Mouse (Mus musculus) Patski (cell line): ENCODE data around the gene Serpinb8. TPM values are rescaled to one million over a fixed set of nuclear protein-coding genes. Genes with fewer than 3 reads are reported as not detected.

Experiments
- ATAC-seq: fragments of 100-300 bp; one replicate; pipeline ENCODE4 v1.8.0; 2021
- CTCF ChIA-PET: fragments of 350-600 bp; sonication (Branson Sonifier 250); formaldehyde crosslinking; loops from one replicate; lab custom pipeline; 2022; ENCODE audit warnings: inconsistent platforms; lab: Charles Lee
- POLR2A ChIA-PET: fragments of 350-600 bp; sonication (Branson Sonifier 250); formaldehyde crosslinking; loops from one replicate; lab custom pipeline; 2022; ENCODE audit warnings: antibody characterized with exemption, inconsistent platforms; lab: Charles Lee
- DNase-seq: peaks from one replicate; pipeline ENCODE4 v3.0.0-alpha.2; 2011; ENCODE audit warnings: low read depth, low spot score
- H3K27me3 ChIP-seq: fragments of 371-371 bp; one replicate; pipeline ENCODE4 v1.5.1; 2021
- CTCF ChIP-seq: fragments of 100-300 bp; IDR thresholded peaks from one replicate; pipeline ENCODE4 v1.5.1; 2021
- in situ Hi-C: fragments of 300-500 bp; cut with MboI; formaldehyde crosslinking; loops from 3 replicates; pipeline ENCODE4 v1.11.1; 2018; ENCODE audit warnings: low pct_unique_long_range_greater_than_20kb, mixed read lengths
- polyA plus RNA-seq: library from polyadenylated mRNA; unstranded; gene quantifications from one replicate; pipeline ENCODE4 v1.2.3, GENCODE M21; 2021

Gene Serpinb8
- polyA plus RNA-seq, 1 experiment from 2014 or later, result 37.6 TPM

DNA sequence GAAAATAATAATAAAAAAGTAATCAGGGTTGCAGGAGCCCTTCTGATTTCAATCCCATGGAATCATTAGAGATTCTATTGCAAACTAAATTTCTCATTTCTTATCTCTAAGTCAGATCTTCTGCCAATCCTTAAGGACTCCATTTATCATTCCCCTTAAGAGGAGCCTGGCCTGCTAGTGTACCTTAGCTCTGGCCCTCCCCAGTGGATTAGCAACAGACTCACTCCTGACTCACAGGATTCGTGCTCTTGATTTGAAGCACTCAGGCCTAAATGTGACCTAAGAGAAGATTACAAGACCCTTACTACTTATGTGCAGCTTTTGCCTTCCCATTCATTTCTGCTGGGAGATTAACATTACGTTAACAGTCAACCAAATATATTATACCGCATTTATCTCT is 48.7 kb downstream of the Serpinb8 start:
- ChIA-PET CTCF (interaction anchor here (1.7 kb wide), 1 partner anchor 208 kb away, joined by 3 read pairs; no protein-coding TSS in a partner anchor), POLR2A (no interaction called here)
- in situ Hi-C loops, result loop anchor here (5.0 kb wide), 1 partner anchor 1189 kb away; no protein-coding TSS in a partner anchor
- TF ChIP-seq CTCF, result no peak
- no peak for DNase-seq
- ATAC-seq, result peak; percentile 92
- no peaks in the 10 kb centered on the region for H3K27me3 ChIP-seq

DNA sequence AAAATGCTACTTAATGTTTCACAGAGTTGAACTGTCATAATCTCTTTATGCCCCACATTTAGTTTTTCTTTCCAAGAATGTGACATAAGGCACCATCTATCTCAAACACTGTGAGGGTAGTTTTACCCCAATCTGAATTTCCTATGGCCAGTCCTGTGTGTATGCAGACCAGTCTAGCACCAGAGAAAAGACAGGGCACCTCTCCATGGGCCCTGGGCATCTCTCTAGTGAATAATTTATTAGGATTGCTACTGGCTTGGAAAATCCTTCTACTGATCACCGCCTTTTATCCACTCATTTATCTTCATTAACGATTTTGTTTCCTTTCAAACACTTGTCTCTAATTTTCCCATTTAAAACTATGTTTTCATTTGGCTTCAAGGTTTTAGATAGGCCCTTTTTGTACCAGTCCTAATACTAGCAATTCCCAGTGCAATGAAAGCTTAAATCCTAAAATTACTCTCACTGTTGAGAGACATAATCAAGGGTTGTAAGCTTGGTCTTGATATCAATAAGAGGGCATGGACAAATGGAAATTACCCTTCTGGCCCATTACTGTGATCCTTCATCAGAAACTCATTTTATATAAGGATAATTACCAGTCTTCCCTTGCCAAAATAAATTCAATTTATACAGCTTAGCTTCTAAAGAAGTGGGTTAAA is 52.8 kb downstream of the Serpinb8 start:
- ChIA-PET CTCF (interaction anchor here (1.3 kb wide), 1 partner anchor 721 kb away, joined by 4 read pairs; no protein-coding TSS in a partner anchor), POLR2A (no interaction called here)
- in situ Hi-C loops, result loop anchor here (5.0 kb wide), 1 partner anchor 725 kb away; no protein-coding TSS in a partner anchor
- no peaks in the 10 kb centered on the region for H3K27me3 ChIP-seq
- DNase-seq (no peak), ATAC-seq (no peak)
- TF ChIP-seq CTCF, result no peak

DNA sequence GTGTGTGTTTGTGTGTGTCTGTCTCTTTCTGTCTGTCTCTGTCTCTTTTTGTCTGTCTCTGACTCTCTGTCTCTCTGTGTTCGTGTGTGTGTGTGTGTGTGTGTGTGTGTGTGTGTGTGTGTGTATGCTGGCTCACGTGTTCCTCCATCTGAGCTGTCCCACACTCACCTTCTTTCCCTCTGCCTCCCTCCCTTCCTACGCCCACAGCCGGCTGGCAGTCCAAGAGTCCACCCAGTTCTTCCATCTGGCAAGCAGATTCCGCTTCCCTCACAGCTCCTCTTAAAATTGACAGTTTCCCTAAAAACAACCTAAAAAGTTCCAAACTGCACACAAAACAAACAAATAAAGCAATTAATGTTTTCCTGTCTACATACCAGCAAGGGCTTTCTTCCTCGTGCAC is 55.3 kb downstream of the Serpinb8 start:
- ATAC-seq (no peak), DNase-seq (no peak)
- ChIA-PET CTCF (interaction anchor here (1.4 kb wide), 1 partner anchor 11 kb away, joined by 3 read pairs; no protein-coding TSS in a partner anchor), POLR2A (no interaction called here)
- no peaks in the 10 kb centered on the region for H3K27me3 ChIP-seq
- no peak for TF ChIP-seq CTCF
- in situ Hi-C loops, result no loop called here

DNA sequence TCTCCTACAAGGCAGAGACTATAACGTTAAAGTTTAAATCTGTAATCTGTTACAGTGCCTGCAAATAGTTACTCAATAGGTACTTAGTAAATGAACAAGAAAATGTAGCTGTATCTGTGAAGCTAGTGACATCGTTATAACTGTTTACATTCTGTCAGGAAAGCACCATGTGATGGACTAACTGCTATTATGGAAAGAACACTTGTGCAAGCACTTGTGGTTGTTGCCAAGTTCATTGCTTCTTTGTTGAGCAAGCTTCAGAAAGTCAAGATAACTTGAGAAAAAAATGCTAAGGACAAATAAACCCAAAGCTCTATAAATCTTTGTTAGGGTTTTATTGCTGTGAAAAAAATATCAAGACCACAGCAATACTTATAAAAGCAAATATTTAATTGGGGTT is 67.9 kb downstream of the Serpinb8 start:
- ATAC-seq (no peak), DNase-seq (no peak)
- H3K27me3 ChIP-seq, result no peaks in the 10 kb centered on the region
- no peak for TF ChIP-seq CTCF
- in situ Hi-C loops, result no loop called here
- ChIA-PET CTCF (no interaction called here), POLR2A (no interaction called here)

Other genes with a start within 250 kb of the Serpinb8 start
- not detected for gene Serpinb11, start 228.8 kb upstream of the Serpinb8 start, polyA plus RNA-seq
- 0.10 TPM for gene Serpinb7, start 190.4 kb upstream of the Serpinb8 start, polyA plus RNA-seq
- 4.3 TPM for gene Serpinb2, start 78.6 kb upstream of the Serpinb8 start, polyA plus RNA-seq